Mouse (Mus musculus) mouse trophoblast stem cell (cell line): ENCODE data around the gene Ttll5.

Source experiments
- in situ Hi-C, 2 experiments: fragments of 300-500 bp; cut with MseI, MboI; formaldehyde crosslinking; loops; 2 replicates in 1 of 2; 3 replicates in 1 of 2; pipeline ENCODE4 v1.15.1; 2025

The Ttll5 gene

DNA sequence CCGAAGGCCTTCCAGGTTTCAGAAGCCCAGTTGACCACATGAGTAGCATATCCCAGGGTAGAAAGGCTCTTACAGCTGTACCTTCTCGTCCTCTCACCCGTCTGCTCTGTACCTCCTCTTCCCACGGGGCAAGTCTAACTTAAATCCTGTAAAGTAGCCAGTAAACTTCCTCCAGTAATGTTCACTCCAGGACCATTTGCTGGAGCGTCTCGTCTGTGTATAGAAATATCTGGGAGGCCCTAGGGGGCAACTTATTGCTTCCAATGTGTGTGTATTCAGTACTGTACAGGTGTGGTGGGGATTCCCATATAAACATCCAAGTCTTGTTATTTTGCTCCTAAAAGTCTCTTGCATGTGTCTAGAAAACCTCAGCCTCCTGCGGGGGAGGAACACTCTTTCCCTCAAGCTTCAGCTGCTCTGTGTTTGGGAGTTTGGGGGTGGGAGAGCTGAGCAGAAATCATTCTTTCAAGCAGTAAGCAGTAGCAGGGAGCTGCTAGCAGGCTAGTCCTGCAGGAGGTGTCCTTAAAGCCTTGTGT is 176.7 kb downstream of the Ttll5 start:
- in situ Hi-C loops = no loop called here

DNA sequence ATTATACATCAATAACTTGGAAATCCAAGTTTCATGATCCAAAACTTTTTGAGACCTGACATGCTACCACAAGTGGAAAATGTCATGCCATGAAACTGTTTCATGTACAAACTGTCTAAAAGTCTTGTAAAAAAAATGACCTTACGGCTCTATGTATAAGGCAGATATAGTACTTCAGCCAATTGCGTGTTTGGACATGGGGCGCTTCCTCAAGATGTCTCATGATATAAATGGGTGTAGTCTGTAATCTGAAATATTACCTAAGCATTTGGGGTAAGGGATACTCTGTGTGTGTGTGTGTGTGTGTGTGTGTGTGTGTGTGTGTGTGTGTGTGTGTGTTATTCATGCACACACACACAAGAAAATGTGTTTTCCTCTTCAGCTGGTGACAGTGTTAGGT is 180.2 kb downstream of the Ttll5 start:
- in situ Hi-C loops = no loop called here

DNA sequence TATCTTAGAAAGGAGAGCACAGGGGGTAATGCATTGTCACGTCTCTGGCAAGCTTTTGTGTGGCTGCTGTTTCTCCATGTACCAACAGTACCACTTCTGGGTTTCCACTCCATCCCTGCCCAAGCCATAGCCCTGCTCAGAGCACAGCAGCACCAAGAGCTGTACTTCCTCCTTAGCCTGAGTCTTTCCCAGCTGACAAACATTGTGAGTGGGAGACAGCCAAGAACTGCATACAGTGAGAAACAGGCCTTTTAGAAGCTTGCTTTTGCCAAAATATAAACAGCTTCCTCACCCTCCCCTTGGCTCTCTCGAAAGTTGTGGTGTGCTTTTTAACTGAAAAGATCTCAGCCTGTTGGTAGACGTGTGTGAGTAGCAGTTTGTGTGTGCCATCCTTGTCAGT is 182.9 kb downstream of the Ttll5 start:
- in situ Hi-C loops = no loop called here

GRCm38 (mm10) chr12:86010656-86011055 is 186.2 kb downstream of the Ttll5 start:
- in situ Hi-C loops = no loop called here

DNA sequence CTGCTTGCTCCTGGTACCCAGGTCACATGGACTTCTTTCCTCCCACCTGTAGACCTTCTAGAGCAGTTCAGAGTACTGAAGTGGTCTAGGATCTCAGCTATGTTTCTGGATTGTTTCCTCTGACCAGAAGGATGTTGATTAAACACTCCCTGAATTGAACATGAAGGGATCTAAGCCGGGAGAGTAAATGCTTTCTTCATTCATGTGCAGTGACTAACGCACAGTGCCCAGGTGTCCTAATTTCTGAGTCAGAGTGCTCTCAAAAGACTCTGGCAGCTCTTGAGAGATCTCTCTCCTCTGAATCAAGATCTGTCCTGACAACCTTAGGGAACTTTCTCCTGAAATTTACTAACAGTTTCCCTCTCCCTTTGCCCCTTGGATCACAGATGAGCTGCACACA is 187.7 kb downstream of the Ttll5 start:
- in situ Hi-C loops = no loop called here

- in situ Hi-C loops = no loop called here
Measured at GRCm38 (mm10) chr12:86014174-86014573, 189.7 kb downstream of the Ttll5 start.

DNA sequence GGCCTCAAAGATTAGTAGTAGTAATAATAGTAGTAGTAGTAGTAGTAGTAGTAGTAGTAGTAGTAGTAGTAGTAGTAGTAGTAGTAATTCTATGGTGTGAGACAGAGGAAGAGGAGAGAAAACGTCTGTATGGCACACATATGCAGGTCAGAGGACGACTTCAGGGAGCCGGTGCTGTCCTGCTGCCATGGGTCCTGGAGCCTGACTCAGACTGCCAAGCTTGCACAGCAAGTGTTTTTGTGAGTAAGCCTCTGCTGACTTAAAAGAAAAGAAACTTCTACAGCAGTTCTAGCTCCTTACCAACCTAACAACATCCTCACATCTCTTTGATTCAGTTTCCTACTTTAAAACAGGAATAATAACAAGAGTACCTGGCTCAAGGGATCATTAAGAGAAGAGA is 190.2 kb downstream of the Ttll5 start:
- in situ Hi-C loops = no loop called here

DNA sequence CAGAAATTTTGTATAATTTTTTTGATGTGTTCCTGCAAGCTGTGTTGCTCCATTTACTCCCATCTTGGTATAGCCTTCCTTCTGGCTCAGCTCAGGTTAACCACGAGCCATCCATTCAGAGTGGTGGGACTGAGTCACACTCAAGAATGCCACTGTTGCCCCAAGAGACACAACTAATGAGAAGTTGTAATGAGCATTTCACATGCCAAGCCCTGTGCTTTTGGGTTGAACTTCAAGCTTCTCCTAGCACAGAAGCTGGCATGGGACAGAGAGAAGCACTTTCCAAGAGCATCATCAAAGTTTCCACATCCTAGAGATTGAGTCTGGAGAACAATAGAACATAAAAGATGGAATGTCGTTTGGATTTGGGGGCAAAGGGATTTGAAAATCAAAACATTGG is 190.7 kb downstream of the Ttll5 start:
- in situ Hi-C loops = no loop called here

DNA sequence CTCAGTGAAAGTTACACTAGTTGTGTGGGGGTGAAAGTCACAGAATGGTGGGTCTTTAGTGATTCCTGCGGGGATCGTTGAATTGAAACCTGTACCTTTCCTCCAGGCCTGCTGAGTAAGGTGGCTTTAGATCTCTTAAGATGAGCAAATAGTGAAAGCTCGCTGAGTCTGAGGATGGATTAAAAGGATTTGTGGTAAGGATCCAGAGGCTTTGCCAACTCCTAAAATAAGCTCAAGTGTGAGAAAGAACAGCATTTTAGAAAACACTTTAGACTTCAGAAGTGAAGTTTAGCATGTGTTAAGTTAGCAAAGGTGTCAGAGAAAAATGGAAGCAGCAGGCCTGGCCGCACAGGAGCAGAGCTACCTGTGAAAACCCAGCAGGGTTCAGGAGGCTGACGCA is 192.9 kb downstream of the Ttll5 start:
- in situ Hi-C loops = no loop called here

DNA sequence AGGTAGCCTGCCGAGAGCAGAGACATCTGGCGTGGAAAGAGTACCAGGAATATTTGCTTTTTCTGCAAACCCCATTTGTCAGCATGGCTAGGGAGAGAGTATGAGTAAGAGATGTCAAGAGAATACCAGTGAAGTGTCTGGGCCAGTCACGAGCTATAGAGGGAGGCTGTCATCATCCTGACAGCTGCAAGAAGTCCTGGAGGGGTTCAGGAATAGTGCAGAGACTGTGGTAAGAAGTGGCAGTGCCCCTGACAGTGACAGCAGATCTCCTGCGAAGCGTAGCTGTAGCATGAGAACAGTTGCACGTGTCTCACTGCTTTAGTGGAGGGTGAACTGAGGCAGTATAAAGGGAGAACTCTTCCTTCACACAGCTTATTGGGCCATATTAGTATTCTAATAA is 197.1 kb downstream of the Ttll5 start:
- in situ Hi-C loops = no loop called here

DNA sequence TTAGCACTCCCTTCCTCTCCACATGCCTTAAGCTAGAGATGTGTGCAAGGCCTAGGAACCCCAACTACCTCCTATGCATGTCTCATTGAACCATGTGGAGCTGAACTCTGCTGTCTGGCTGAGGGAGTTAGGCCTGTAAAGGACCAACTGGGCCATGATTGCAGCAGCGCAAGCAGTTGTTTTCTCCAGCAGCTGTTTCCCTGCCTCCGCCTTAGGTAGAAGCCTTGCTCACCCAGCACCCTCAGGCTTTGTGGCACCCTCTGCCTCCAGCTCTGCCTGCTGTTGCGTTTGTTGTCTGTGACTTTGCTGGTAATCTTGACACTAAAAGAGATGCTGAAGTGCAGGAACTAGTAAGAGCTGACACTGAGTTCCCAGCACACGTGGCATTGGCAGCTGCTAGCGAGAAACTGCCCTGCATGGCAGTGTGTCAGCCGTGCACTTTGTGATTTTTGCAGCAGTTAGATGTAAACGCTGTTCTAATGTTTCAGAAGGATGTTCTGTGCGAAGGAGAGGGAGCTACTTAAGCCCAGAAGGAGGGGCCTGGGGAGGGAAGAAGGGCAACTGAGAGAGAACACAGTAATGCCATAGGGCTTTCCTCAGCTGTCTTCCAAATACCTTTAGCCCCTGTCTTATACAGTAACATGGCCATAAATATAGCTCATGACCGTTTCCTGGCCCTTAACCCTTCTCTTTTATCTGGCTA is 198.0 kb downstream of the Ttll5 start:
- in situ Hi-C loops = no loop called here

GRCm38 (mm10) chr12:86023081-86023871 is 198.8 kb downstream of the Ttll5 start:
- in situ Hi-C loops = no loop called here

- in situ Hi-C loops = no loop called here
Measured at GRCm38 (mm10) chr12:86024426-86024825, 200.0 kb downstream of the Ttll5 start.

- in situ Hi-C loops = no loop called here
Measured at GRCm38 (mm10) chr12:86025480-86025879, 201.0 kb downstream of the Ttll5 start.

DNA sequence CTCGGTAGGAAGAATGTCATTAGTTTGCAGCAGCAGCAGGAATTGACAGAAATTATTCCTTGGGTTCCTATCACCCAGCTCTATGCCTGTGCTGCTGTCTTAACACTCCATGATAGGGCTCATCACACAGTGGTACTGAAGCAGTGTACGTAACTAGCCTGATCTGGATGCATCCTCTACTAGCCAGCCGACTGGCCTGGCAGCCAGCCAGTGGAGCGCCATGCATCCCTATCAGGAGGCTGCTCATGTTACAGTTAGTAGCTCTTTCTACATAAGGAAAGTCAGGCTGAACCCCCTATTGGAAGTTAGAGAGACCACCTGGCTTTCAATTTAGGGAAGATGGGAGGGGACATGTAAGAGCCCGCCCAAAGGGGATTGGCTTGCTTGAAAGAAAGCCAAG is 202.5 kb downstream of the Ttll5 start:
- in situ Hi-C loops = no loop called here

GRCm38 (mm10) chr12:86027747-86028146 is 203.3 kb downstream of the Ttll5 start:
- in situ Hi-C loops = no loop called here

GRCm38 (mm10) chr12:86030932-86031331 is 206.5 kb downstream of the Ttll5 start:
- in situ Hi-C loops = no loop called here

DNA sequence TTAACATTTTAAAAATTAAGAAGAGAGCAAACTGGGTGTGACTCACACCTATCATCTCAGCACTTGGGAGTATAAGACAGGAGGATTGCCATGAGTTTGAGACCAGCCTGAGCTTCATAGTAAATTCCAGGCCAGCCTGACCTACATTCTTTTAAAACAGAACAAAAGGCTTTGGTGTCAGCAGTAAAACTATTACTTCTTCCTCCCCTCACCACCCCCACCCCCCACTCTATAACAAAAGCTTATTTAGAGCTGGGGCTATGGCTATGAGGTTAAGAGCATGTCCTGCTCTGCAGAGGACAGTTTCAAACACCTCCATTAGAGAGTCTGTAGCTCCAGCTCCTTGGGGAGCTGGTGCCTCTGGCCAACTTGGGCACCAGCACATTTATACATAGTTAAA is 211.1 kb downstream of the Ttll5 start:
- in situ Hi-C loops = no loop called here

- in situ Hi-C loops = no loop called here
Measured at GRCm38 (mm10) chr12:86036368-86037166, 212.1 kb downstream of the Ttll5 start.

GRCm38 (mm10) chr12:86037235-86037921 is 212.9 kb downstream of the Ttll5 start:
- in situ Hi-C loops = no loop called here

GRCm38 (mm10) chr12:86039078-86039477 is 214.6 kb downstream of the Ttll5 start:
- in situ Hi-C loops = no loop called here

DNA sequence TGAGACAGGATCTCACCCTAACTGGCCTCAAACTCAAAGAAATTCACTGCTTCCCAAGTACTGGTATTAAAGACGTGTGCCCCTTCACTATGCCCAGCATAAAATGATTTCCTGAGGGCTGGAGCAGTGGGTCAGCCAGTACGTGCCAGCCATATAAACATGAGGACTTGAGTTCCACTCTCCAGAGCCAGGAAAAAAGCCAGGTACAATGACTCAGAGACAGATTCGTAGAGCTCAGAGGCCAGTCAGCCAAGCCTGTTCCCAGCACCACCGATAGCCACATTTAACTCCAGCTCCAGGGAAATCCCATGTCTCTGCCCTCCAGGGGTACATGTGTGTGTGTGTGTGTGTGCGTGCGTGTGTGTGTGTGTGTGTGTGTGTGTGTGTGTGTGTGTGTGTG is 215.3 kb downstream of the Ttll5 start:
- in situ Hi-C loops = no loop called here
